Mouse (Mus musculus) cerebellum, postnatal 10 days (tissue): Measurements from ENCODE around the gene Gm2007.
"Not testable (repeated sequence)": the region's sequence is repeated elsewhere in the genome, so short reads cannot be mapped to it uniquely, and the experiment has no call there.

ENCODE experiments used
- DNase-seq, 2 experiments: peaks; one replicate each; pipeline ENCODE4 v3.0.0; 2021; ENCODE audit warnings: mixed read lengths in 2 of 2

Gm2007 gene

GRCm38 (mm10) chr2:175741237-175741636, at the start of gene Gm2007:
Gm2007 (plus strand) TSS chr2:175741537.
- not testable (repeated sequence) for DNase-seq

DNA sequence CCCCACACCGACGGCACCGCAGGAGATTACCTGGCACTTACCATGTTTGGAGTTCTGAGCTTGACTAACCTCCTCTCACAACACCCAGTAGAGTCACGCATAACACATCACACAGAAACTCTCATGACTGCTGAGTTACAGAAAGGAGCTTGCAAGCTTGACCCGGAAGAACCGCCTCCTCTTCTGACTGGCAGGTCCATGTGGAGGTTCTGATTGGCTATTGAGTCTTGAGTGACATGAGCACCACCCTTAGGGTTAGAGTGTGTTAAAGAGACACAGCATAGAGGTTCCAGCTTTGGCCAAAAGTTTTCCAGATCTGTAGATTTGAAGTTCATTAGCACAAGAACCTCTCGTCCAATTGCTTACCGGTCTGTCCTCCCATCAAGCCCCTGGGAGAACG, 37.8 kb upstream of the Gm2007 start, which contains the start of gene Zfp969:
TSS of gene Zfp969 (minus strand) at position 101 of the 400 bp plus-strand sequence.
- not testable (repeated sequence) for DNase-seq

DNA sequence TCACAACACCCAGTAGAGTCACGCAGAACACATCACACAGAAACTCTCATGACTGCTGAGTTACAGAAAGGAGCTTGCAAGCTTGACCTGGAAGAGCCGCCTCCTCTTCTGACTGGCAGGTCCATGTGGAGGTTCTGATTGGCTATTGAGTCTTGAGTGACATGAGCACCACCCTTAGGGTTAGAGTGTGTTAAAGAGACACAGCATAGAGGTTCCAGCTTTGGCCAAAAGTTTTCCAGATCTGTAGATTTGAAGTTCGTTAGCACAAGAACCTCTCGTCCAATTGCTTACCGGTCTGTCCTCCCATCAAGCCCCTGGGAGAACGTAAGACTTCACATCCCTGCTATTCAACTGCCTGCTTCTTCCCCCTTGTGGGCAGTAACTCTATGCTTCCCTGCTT, 59.7 kb downstream of the Gm2007 start, which contains the start of gene Gm14288:
TSS of gene Gm14288 (minus strand) at position 101 of the 400 bp plus-strand sequence.
- not testable (repeated sequence) for DNase-seq
